Mouse (Mus musculus) induced T-regulatory cell, adult 2 months (primary cell): ENCODE results near the gene S100pbp.

Experiments
- DNase-seq: peaks from one replicate; pipeline ENCODE4 v3.0.0-alpha.2; 2012; ENCODE audit warnings: low read depth

Gene S100pbp

DNA sequence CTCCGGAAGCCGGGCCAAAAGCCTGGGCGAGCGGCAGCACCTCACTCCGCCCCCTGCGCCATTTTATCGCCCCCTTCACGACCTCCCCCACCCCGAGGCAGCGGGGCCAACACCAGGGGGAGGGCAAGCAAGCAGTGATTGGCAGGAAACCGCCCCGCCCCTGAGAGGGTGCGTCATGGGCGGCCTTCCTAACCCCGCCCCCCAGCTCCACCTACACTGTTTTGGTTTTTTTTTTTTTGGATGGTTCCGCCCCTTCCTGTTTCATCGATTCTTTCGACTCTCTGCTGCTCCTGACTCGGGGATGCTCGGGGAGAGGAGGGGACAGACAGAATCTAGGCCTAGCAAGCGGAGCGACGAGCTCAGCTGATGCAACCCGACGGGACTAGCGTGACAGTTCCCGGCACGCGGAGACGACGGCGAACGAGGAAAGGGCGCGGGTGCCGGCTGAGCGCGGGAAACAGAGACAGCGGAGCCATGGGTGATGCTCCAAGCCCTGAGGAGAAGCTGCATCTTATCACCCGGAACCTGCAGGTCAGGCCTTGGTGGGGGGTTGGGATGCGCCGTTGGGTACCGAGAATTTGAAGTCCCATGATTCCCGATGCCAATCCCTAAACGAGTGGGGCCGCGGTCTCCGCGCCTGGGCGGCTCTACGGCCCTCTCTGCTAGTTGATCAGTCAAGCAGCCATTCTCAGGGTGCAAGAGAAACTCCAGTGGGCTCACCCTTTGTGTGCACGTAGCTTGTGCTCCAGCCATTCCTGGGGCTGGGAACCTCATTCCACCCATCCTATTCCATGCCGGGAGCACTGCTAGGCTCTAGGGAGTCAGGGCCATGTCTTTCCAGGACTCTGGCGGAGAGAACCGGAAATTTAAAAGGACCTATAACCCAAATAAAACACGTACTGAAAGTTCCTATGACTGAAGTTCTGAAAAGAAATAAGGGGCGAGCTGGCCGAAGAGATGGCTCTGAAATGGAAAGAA lies at the start of gene S100pbp, which contains the start of gene Yars:
S100pbp (minus strand) TSS at position 186 of the 978 bp plus-strand sequence.
Yars (plus strand) TSS at position 219 of the 978 bp plus-strand sequence.
- DNase-seq: peak; percentile 99

DNA sequence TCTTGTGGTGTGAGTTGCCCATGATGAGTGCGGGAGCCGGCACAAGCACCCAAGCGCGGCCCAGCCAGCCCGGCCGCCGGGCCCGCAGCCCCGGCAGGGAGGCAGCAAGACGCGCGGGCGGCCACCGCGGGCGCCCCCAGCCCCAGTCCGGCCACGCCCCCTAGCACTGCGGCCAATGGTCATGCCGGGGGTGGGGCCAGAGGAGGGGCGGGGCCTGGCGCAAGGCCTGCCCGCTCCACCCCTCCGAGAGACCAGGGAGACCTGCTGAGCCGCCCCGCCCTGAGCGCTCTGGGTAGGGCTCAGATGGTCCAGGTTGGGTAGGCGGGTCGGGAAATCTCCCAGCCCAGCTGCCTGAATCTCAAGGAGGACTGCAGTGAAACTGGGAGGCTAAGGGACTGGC lies 49.5 kb upstream of the S100pbp start:
- DNase-seq: peak; percentile 61

DNA sequence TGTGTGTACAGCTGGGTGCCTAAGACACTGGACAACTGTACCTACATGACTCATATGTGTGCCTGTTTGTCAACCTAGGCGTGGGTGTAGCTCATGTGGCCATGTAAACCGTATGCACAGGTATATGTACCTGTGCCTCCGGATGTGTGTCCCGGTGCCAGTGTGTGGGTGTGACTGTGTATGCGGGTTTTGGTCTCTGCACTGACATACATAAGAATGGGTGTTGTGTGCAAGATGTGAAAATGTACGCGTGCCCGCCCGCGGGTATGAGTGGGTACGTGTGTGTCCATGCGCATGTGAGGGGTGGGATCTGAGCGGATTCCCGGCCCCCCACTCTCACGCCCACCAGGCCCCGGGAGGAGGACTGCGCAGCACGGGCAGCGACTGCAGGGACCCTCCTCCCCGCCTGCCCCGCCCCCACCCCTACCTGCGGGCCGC lies 49.1 kb upstream of the S100pbp start:
- DNase-seq: peak; percentile 43

DNA sequence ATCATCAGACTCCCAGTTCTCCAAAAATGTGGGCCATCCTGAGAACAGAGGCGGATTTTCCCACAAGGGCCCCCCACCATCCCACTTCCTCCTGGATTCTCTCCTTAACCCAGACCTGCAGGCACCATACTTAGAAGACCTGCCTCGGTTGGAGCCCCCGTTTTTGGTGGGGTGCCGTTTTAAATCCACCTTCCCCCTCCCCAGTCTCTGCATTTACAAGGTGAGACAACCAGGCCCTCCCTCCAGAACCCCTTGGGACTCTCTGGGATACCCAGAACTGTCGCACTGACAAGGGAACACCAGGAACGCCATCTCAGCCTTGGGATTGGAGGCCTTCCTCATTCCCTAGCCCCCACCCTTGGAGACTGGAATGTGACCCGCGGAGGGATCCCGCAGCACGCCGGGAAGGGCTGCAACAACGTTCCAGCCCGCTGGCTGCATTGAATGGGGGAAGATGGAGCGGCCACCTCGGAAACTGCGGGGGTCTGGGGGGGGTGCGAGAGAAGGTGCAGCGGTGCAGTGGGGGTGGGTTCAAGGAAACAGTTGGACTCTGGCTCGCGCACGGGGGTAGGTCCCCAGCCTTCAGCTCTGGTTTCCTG lies 48.4 kb upstream of the S100pbp start:
- DNase-seq: no peak

DNA sequence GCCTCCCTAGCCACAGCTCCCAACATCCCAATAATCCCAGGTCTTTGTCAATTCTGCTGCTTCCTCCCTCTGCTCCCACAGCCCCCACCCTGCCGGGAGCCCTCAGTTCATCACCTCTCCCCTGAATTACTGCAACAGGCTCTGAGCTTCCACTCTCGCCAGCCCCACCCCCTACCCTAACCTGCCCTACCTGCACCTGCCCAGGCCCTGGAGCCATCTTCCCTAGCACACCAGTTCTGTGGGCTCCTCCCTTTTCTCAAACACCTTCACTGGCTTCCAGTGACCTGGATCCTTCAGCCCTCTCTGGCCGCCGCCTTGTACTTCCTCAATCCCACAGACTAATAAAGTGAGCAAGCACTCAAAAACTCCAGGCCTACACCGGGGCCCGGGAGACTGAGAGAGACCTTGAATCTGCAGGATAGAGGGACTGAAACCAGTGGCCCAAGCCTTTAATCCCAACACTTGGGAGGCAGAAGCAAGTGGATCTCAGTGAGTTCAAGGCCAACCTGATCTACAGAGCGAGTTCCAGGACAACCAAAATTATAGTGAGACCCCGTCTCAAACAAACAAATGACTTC lies 46.8 kb upstream of the S100pbp start:
- no peak for DNase-seq

DNA sequence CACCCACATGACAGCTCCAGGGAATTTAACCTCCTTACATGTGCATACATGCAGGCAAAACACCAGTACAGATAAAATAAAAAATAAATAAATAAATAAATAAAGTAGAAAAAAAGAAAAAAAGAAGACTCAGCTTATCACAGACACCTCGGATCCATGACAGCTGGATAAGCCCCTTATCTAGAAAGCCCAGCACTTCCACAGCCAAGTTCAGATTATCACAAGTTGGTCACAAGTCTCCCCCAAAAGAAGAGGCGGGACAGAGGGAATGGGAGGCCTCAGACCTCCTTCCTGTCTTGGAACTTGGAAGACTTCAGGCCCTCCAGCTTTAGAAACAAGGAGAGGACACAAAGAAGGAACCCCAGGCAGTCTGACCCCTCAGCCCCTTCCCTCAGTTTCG lies 45.6 kb upstream of the S100pbp start:
- DNase-seq: no peak

DNA sequence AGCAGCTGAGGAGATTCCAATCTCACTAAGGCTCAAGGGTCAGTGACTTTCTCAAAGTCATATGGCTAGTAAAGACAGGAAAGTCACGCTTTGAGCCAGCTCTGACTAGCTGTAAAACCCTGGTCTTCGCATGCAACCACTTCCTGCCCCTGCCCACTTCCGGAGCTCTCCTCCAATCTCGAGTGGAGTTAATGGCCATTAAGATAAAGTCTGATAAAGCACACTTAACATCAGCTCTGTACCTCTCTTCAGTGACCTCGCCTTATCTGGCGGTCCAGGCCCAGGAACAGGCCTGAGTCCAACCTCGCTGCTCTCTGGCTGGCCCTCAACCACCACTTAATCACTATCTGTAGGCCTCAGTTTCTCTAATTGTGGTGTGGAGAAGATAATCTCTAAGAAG lies 45.0 kb upstream of the S100pbp start:
- peak; percentile 65 for DNase-seq

DNA sequence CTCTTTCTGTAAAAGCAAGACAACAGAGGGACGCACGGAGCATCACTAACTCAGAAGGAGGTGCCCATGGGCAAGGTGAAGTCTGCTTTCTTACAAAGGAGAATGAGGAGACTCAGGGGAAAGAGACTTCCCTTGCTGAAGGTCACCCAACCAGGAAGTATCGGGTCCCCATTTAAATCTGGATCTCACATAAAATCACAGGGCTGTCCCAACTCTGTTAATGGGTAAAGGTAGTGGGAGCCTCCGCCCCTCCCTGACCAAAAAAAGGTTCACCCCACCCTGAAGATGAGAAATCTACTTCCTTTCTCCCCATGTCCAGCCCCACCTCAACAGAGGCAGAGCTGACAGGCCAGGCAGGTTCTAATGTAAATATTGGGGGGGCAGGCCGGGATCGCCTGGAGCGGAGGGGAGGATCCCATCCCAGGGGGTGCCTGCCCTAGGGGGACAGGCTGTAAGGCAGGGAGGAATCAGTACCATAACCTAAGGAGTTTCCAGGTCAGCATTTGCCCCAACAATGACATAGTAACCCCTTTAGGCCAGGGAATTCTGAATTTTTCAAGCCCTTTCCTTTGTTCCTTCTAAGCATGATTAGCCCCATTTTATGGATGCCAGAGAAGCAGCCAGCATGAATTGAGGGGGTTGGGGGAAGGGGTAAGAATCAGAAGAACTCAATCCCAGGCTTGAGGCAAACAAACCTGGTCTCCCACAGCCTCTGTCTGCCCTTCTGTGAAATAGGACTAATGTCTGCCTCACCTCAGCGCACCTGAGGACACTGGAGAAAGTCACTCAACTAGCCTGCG lies 43.2 kb upstream of the S100pbp start:
- no peak for DNase-seq

DNA sequence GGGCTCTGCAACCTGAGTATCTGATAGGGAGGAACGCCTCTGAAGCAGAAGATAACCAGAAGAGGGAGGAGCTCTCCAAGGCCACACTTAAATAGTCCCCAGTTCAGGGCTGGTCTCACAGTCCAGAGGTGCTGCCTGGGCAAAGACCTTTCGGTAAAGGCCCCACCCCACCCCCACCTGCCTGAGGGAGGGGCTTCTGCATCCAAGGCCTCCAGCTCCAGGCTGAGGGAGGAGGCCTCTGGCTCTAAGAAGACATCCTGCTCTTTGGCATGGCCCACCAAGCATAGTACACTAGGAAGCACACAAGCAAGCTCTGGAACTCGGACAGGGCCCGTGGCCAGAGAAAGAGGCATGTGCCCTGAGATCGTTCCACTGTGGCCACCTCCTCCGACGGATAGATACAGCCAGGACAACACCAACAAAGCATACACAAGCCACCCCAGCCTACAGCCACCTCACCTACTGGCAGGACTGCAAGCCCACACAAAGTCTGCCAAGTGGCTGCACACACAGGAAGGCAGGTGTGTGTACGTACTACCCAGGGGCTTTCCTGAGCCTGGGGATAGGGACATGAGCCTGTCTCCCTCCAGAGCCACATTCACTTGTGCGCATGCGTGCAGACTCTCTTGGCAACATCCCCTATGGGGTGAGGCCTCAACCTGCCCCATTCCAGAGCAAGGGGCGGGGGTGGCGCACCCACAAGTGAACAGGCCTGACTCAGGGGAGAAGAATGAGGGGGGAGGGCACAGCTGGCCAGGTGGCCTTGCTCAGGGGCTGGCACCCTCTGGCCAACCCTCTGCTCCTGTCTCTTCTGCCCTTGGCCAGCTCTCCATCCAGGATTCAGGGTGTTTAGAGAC lies 42.3 kb upstream of the S100pbp start:
- no peak for DNase-seq

DNA sequence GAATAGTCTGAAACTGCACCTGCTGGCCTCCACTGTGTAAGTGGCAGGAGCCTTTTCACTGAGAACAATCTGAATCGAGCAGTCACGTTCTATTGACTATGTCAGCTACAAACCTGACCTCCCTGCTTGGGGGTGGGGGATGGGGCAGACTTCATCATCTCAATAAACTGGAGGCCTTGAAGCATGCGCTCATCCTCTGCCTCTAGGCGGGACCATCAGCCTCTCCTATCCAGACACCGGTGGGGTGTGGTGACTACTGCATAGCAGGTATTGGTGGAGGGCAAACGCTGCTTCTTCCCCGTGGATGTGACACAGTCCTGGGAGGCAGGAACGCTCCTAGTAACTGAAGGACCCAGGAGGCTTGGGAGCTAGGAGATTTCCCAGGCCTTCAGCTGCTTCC lies 41.4 kb upstream of the S100pbp start:
- DNase-seq: no peak

DNA sequence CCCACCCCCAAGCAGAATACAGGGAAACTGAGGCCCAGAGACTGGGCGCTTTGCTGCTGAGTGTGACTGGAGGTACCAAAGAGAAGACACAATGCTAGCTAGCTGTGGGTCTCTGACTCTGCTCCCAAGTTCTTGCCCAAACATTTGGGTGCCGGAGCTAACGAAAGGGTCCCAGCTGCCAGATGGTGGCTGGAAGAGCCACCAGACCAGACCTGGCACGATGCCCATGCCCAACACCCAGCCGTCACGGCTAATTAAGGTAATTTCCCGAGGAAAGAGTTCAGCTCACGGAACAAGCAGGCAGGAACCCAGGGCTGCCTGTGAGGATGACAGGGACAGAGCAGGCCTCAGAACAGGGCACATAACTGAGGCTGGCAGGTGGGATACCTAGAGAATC lies 38.5 kb upstream of the S100pbp start:
- DNase-seq: no peak

DNA sequence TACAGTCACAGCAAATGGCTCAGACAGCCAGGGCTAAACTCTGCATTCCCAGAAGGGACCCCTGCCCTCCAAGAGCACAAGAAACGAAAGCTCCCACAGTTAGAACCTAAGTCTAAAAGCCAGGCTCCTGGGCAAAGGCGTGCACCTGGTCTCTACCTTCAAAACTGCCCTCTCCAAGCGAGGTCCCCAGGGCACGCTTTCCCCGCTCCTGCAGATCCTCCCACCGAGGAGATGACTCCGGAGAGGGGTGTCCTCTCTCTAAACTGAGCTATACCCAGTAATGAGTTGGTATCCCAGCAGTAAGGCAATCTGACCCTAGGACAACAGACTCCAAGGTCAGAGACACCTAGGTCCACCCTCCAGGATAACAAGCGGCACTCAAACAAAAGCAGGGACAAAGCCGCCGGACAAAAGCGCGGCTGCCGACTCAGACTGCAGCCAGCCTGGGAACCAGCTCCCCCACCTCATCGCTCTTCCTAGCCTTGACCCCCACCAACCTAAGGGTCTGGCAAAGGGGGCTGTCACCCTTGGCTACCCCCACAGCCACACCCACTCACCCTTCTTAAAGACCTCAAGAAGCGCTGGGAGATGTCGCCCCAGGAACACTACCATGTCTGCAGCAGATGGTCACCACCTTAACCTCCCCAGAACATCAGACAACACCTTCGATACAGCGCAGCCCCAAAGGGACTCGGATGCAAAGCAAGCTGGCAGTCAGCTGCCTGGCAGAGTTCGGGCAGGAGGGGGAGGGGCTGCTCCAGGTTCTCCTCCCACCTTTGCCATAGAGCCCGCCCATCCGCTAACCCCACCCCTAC lies 37.9 kb upstream of the S100pbp start:
- no peak for DNase-seq

DNA sequence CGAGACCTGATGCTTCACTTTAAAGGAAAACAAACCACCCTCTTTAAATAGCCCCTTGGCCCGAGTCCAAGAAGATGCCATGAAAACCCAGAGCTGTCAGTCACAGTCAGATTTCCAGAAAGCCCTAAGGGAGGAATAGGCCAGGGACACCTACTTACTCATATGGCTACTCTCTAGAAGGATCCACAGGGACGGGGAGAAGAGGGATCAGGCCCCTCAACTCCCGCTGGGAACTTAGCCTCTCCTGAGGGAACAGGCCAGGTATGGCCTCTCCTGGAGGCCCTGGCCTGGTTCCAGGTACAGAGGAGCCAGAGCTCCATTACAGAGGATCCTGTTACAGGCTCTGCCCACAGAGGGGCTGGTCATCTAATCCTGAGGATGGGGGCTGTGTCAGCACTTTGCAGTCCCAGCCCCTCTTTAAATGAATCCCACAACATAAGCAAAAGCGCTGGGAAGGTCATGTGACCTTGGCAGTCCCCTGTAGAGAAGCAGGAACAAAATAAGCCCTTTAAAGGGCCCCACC lies 37.0 kb upstream of the S100pbp start:
- no peak for DNase-seq

DNA sequence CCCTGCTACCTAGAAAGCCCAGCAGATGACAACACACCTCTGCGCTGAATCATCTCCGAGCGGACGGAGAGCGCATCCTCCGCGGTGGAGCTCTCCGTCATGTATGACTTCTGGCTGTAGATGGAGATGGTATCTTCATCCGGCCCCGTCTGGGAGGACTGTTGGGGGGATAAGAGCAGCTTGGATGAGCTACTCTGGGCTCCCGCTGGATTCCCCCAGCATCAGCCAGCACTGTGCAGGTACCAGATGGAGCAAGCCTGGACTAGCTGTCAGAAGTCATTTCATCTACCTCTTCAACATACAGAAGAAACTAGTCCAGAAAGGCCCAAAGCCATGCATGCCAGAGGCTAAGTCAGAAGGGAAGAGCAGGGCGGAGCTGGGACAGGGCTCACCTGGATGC lies 35.8 kb upstream of the S100pbp start:
- DNase-seq: no peak

DNA sequence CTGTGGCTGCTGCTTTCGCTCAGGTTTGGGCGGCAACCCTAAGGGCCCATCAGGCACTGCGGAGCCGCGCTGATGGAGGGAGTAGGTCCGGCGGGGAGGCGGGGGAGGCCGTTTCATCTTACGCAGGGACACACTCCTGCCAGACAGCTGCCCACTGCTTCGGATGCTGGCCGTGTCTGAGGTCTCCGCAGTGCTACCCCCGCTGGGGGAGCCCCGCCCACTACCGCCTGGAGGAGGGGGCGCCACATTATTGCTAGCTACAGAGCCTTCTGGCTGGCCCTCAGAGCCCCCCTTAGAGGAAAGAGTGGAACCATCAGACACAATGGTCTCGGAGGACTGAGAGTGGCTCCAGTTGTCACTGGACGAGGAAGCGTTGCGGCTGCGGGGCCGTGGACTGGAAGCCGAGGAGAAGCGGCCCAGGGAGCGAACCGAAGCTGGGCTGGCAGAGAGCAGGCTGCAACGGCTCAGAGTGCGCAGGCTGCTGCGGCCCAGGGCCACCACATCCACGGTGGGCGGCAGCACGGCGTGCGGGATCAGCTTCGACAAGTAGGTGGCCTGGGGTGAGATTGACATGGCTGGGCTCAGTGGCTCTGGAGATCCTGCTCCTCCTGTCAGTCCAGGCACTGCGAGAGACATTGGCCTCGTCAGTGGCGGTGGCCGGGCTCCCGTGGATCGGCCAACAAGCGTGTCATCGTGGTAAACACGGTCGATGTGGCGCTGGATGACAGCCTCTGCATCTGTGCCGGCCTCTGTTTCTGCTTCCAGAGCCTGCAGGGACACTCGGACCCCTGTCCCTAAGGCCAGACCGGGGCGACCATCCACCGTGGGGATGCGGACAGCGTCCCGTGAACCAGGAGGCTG lies 34.1 kb upstream of the S100pbp start:
- DNase-seq: no peak

DNA sequence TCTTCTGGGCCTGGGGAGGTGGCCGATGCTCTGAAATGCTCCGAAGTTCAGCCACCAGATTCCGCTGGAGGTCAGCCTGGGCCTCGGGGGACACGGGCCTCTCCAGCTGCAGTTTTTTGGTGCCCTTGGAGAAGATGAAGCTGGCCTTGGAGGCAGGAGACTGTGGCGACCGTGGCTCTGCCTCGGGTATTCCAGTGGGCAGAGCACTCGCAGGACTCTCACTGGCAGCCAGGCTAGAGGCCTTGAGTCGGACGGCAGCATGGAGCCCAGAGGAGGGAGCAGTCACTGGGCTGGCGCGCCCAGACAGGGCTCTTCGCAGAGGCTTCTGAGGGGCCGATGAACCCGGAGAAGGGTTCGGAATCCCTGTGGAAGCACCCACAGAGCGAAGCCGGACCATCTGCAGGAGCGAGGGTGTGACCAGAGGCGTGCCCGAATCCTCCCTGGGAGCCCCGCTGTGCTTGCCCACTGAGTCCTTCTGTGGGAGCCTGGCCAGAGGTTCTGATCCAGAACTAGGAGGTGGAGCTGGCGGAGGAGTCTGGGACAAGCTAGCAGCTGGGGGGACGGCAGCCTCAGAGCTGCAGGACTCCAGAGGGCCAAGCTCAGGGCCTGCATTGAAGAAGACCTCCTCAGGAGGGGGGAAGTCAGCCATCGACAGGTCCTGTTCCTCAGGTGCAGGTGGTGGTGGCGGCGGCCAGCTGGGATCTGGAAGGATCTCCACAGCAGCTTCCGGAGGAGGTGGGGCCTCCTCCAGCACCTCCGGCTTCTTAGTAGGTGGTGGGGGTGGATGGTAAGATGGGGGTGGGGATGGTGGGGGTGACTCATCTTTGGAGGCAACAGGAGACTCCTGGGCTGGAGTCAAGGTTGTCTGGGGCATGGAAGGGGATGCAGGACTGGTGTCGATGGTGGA lies 32.7 kb upstream of the S100pbp start:
- no peak for DNase-seq

DNA sequence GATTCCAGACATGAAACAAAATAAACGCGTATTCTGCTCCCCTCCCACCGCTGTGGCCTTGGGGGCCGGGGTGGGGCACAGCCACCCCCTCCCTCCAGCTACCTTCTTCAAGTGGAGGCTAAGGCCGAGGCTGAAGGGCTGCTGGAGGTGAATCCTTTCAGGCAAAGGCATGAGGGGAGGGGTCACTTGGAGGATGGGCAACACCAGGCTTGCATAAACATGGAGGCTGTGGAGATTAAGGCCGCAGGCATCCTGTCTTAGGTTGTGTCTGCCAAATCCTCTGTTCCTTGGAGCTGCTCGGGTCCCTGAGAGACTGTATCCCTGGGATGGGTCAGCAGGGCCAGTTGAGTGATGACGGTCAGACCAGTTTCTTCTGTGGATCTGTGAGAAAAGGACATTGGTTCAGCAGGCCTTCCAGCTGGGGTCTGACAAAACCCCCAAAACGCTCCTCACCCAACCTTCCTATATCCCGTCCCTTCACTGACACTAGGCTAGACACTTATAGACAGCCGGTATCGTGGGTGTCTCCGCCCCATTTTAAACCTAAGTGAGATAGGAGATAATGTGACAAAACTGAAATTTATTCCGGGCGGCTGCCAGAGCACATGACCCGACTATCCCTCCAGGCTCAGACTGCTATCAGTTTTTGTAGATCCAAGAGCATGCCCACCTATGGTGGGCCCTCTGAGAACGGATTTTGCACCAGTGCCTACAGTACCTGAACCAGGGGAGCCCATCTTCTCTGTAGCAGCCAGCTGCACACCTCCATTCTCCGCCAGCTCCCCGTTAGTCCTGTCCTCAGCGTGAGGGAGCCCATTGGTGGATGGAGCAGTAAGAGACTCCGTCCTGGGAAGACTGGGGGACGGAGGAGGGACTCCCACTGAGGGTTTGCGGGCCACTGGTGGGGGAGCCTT lies 31.8 kb upstream of the S100pbp start:
- DNase-seq: no peak
